Mouse (Mus musculus) ES-Bruce4 (cell line): ENCODE measurements around the gene Neurl1b. TPM values are rescaled to one million over a fixed set of nuclear protein-coding genes. Genes with fewer than 3 reads are reported as not detected.

Experiments used
- H3K27ac ChIP-seq: 2 replicates; pipeline ENCODE4 v1.5.1; 2012; ENCODE audit warnings: low read length, inconsistent platforms; ENCODE audit not compliant: insufficient read depth
- H3K27me3 ChIP-seq: 2 replicates; pipeline ENCODE4 v1.6.1; 2012; ENCODE audit warnings: mild to moderate bottlenecking, low read length, inconsistent platforms; ENCODE audit not compliant: control insufficient read depth, poor library complexity, insufficient read depth, severe bottlenecking
- H3K36me3 ChIP-seq: 2 replicates; pipeline ENCODE4 v1.6.1; 2012; ENCODE audit warnings: inconsistent platforms, mild to moderate bottlenecking, low read length, moderate library complexity; ENCODE audit not compliant: control insufficient read depth, poor library complexity, insufficient read depth, severe bottlenecking
- H3K4me1 ChIP-seq: one replicate; pipeline ENCODE4 v1.8.1; 2011; ENCODE audit warnings: low read length; ENCODE audit not compliant: control insufficient read depth, insufficient read depth
- H3K4me3 ChIP-seq: 2 replicates; pipeline ENCODE4 v1.5.1; 2011; ENCODE audit warnings: low read depth, mild to moderate bottlenecking, low read length
- H3K9ac ChIP-seq: 2 replicates; pipeline ENCODE4 v1.6.1; 2012; ENCODE audit warnings: low read depth, mild to moderate bottlenecking, inconsistent platforms; ENCODE audit not compliant: poor library complexity, severe bottlenecking
- H3K9me3 ChIP-seq: replicated peaks from 2 replicates; pipeline ENCODE4 v1.6.1; 2012; ENCODE audit warnings: mild to moderate bottlenecking, low read length, inconsistent platforms; ENCODE audit not compliant: control insufficient read depth, poor library complexity, insufficient read depth, severe bottlenecking
- CTCF ChIP-seq: IDR thresholded peaks from one replicate; pipeline ENCODE4 v1.8.1; 2011; ENCODE audit warnings: low read depth, low read length
- EP300 ChIP-seq: IDR thresholded peaks from 2 replicates; pipeline ENCODE4 v1.6.1; 2011; ENCODE audit warnings: low read depth, low read length; ENCODE audit not compliant: insufficient read depth
- POLR2A ChIP-seq: IDR thresholded peaks from one replicate; pipeline ENCODE4 v1.8.1; 2011; ENCODE audit warnings: low read length; ENCODE audit not compliant: insufficient read depth
- polyA plus RNA-seq: library from polyadenylated mRNA; stranded (reverse); fragments of >200 nt; gene quantifications from 2 replicates; pipeline ENCODE4 v1.2.4, GENCODE M21; 2011; ENCODE audit warnings: low read depth; ENCODE audit not compliant: missing spikeins, insufficient read depth, insufficient read length

The Neurl1b gene
- polyA plus RNA-seq, 1 experiment: 4.2 TPM

GRCm38 (mm10) chr17:26466741-26467150 lies 52.1 kb downstream of the Neurl1b start:
- H3K4me1 ChIP-seq: peaks cover 3% of the 10 kb centered on the region
- no peaks in the 10 kb centered on the region for H3K27me3 ChIP-seq
- H3K36me3 ChIP-seq: no peaks in the 10 kb centered on the region
- no peaks in the 10 kb centered on the region for H3K9me3 ChIP-seq
- no peak overlapping the region for H3K4me3 ChIP-seq
- no peak overlapping the region for H3K9ac ChIP-seq
- no peak overlapping the region for H3K27ac ChIP-seq
- TF ChIP-seq CTCF (peak; percentile 79), POLR2A (no peak), EP300 (no peak)

GRCm38 (mm10) chr17:26467619-26468018 lies 53.0 kb downstream of the Neurl1b start:
- Histone ChIP-seq H3K9me3 (no peaks in the 10 kb centered on the region), H3K9ac (no peak overlapping the region), H3K27me3 (no peaks in the 10 kb centered on the region), H3K4me3 (no peak overlapping the region), H3K36me3 (no peaks in the 10 kb centered on the region), H3K27ac (no peak overlapping the region), H3K4me1 (peaks cover 3% of the 10 kb centered on the region)
- no peak for TF ChIP-seq POLR2A
- no peak for TF ChIP-seq CTCF
- no peak for TF ChIP-seq EP300

- Histone ChIP-seq H3K36me3 (no peaks in the 10 kb centered on the region), H3K27ac (no peak overlapping the region), H3K27me3 (no peaks in the 10 kb centered on the region), H3K9me3 (no peaks in the 10 kb centered on the region), H3K4me1 (peaks cover 3% of the 10 kb centered on the region), H3K9ac (no peak overlapping the region), H3K4me3 (no peak overlapping the region)
- no peak for TF ChIP-seq EP300
- TF ChIP-seq CTCF: no peak
Observed at GRCm38 (mm10) chr17:26468102-26468894, 53.7 kb downstream of the Neurl1b start.

- no peak overlapping the region for H3K27ac ChIP-seq
- TF ChIP-seq POLR2A (no peak), EP300 (no peak)
Observed at GRCm38 (mm10) chr17:26476871-26477270, 62.2 kb downstream of the Neurl1b start.

GRCm38 (mm10) chr17:26478672-26479071 lies 64.0 kb downstream of the Neurl1b start:
- no peaks in the 10 kb centered on the region for H3K27me3 ChIP-seq
- no peak overlapping the region for H3K27ac ChIP-seq
- H3K9ac ChIP-seq: no peak overlapping the region
- H3K4me1 ChIP-seq: no peaks in the 10 kb centered on the region
- H3K4me3 ChIP-seq: no peak overlapping the region
- no peaks in the 10 kb centered on the region for H3K9me3 ChIP-seq
- no peaks in the 10 kb centered on the region for H3K36me3 ChIP-seq
- no peak for TF ChIP-seq CTCF
- no peak for TF ChIP-seq POLR2A

More at GRCm38 (mm10) chr17:26476871-26477270, 62.2 kb downstream of the Neurl1b start:
- Histone ChIP-seq H3K9me3 (no peaks in the 10 kb centered on the region), H3K9ac (no peak overlapping the region), H3K27me3 (no peaks in the 10 kb centered on the region), H3K4me1 (no peaks in the 10 kb centered on the region), H3K4me3 (no peak overlapping the region), H3K36me3 (no peaks in the 10 kb centered on the region)

GRCm38 (mm10) chr17:26479619-26480018 lies 65.0 kb downstream of the Neurl1b start:
- H3K4me1 ChIP-seq: no peaks in the 10 kb centered on the region
- TF ChIP-seq CTCF (no peak), EP300 (no peak), POLR2A (no peak)
- no peak overlapping the region for H3K9ac ChIP-seq

More at GRCm38 (mm10) chr17:26479619-26480018, 65.0 kb downstream of the Neurl1b start:
- no peak overlapping the region for H3K27ac ChIP-seq
- H3K27me3 ChIP-seq: no peaks in the 10 kb centered on the region
- H3K9me3 ChIP-seq: no peaks in the 10 kb centered on the region
- no peaks in the 10 kb centered on the region for H3K36me3 ChIP-seq
- no peak overlapping the region for H3K4me3 ChIP-seq
